ENCODE assay signal across 8 mouse cellular contexts in the genomic region with DNA sequence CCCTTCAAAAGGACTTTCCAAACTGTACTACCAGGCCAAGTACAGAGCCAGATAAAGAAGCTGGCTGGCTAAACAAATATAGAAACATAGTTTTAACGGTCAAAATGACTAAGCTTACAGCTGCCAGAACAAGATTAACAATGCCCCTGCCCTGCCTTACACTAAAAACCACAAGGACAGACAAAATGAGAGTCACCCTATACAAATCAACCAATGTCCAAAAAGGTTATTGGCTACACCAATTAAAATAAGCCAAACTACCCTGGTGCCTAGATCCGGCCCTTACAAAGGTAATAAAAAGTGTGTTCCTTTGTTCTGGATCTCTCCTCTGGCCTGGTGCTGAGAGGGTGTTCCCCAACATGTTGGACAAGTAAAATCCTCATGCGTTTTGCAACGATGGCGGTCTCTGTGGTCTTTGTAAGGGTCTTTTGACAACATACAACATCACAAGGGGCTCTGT. TPM values are rescaled to one million over a fixed set of nuclear protein-coding genes. Genes with fewer than 3 reads are reported as not detected.
DNase-seq lines count a peak whose midpoint lies in the region; ATAC-seq and TF ChIP-seq lines count a peak whose summit lies in the region.

No protein-coding gene starts in this region.

- no peaks in the 10 kb centered on the region for H3K27me3 ChIP-seq in lung, embryonic 16.5 days (ENCODE audit: control insufficient read depth, insufficient read depth, low read depth, low read length)
- H3K27me3 ChIP-seq in embryonic facial prominence, embryonic 13.5 days = no peaks in the 10 kb centered on the region
- H3K27me3 ChIP-seq in hindbrain, postnatal 0 days (ENCODE audit: insufficient read depth, low read length) = no peaks in the 10 kb centered on the region
- H3K27me3 ChIP-seq in neural tube, embryonic 12.5 days (replicated peaks) = no peaks in the 10 kb centered on the region

- H3K4me1 ChIP-seq in lung, embryonic 16.5 days (replicated peaks; ENCODE audit: control insufficient read depth, insufficient read depth, low read length) = no peaks in the 10 kb centered on the region
- H3K4me1 ChIP-seq in embryonic facial prominence, embryonic 13.5 days = no peaks in the 10 kb centered on the region
- no peaks in the 10 kb centered on the region for H3K4me1 ChIP-seq in hindbrain, postnatal 0 days (ENCODE audit: insufficient read depth, low read length)
- no peaks in the 10 kb centered on the region for H3K4me1 ChIP-seq in neural tube, embryonic 12.5 days

- H3K4me2 ChIP-seq in lung, embryonic 16.5 days (ENCODE audit: low read depth, low read length) = peak overlapping the region; percentile 59
- peak overlapping the region; percentile 65 for H3K4me2 ChIP-seq in embryonic facial prominence, embryonic 13.5 days
- H3K4me2 ChIP-seq in hindbrain, postnatal 0 days (ENCODE audit: low read depth, low read length) = peak overlapping the region; percentile 67
- peak overlapping the region; percentile 55 for H3K4me2 ChIP-seq in neural tube, embryonic 12.5 days (replicated peaks)

- no peak for DNase-seq in lung, postnatal 36 days
- DNase-seq in hindbrain, postnatal 0 days (ENCODE audit: low spot score) = no peak
- DNase-seq in yolk sac, embryonic 10.5 days (ENCODE audit: low spot score) = no peak
- DNase-seq in layer of hippocampus, adult 18-20 months (ENCODE audit: low spot score in 2 of 2) = no peak
- no peak for DNase-seq in ovary, adult 18-20 months (ENCODE audit: low spot score)

- no peak overlapping the region for H3K9ac ChIP-seq in lung, embryonic 16.5 days (ENCODE audit: low read length)
- H3K9ac ChIP-seq in embryonic facial prominence, embryonic 13.5 days = no peak overlapping the region
- no peak overlapping the region for H3K9ac ChIP-seq in hindbrain, postnatal 0 days (replicated peaks; ENCODE audit: low read length)
- H3K9ac ChIP-seq in neural tube, embryonic 12.5 days = no peak overlapping the region

- H3K9me3 ChIP-seq in lung, embryonic 16.5 days (ENCODE audit: control insufficient read depth, low read length) = no peaks in the 10 kb centered on the region
- H3K9me3 ChIP-seq in embryonic facial prominence, embryonic 13.5 days = no peaks in the 10 kb centered on the region
- H3K9me3 ChIP-seq in hindbrain, postnatal 0 days (ENCODE audit: low read length) = no peaks in the 10 kb centered on the region
- H3K9me3 ChIP-seq in neural tube, embryonic 12.5 days = no peaks in the 10 kb centered on the region

- H3K4me3 ChIP-seq in lung, embryonic 16.5 days (ENCODE audit: low read length) = peak overlapping the region; percentile 71
- H3K4me3 ChIP-seq in embryonic facial prominence, embryonic 13.5 days = peak overlapping the region; percentile 74
- H3K4me3 ChIP-seq in hindbrain, postnatal 0 days (ENCODE audit: low read length) = peak overlapping the region; percentile 81
- peak overlapping the region; percentile 74; the same call in 1 of the 2 replicates for H3K4me3 ChIP-seq in neural tube, embryonic 12.5 days

- ATAC-seq in lung, embryonic 16.5 days (ENCODE audit: low read depth) = no peak
- ATAC-seq in embryonic facial prominence, embryonic 13.5 days (ENCODE audit: insufficient number of reproducible peaks, insufficient read depth, low FRiP score, low TSS enrichment, low read depth) = no peak
- no peak for ATAC-seq in hindbrain, postnatal 0 days
- no peak for ATAC-seq in neural tube, embryonic 12.5 days (ENCODE audit: low FRiP score, low read depth)

- TF ChIP-seq CTCF in hindbrain, postnatal 0 days (IDR thresholded peaks at IDR 0.05; ENCODE audit: low read depth) = no peak

- 93% methylated on average over 5 of the region's 5 CpGs for WGBS in lung, embryonic 16.5 days
- WGBS in embryonic facial prominence, embryonic 13.5 days = 96% methylated on average over 5 of the region's 5 CpGs
- 95% methylated on average over 5 of the region's 5 CpGs for WGBS in hindbrain, postnatal 0 days
- WGBS in neural tube, embryonic 12.5 days = 94% methylated on average over 5 of the region's 5 CpGs

- H3K27ac ChIP-seq in lung, embryonic 16.5 days (ENCODE audit: low read length) = peak overlapping the region; percentile 97
- peak overlapping the region; percentile 99 for H3K27ac ChIP-seq in embryonic facial prominence, embryonic 13.5 days
- H3K27ac ChIP-seq in hindbrain, postnatal 0 days = peak overlapping the region; percentile 99
- H3K27ac ChIP-seq in neural tube, embryonic 12.5 days = no peak overlapping the region

- H3K36me3 ChIP-seq in lung, embryonic 16.5 days (ENCODE audit: control insufficient read depth, insufficient read depth, low read length) = no peaks in the 10 kb centered on the region
- H3K36me3 ChIP-seq in embryonic facial prominence, embryonic 13.5 days = no peaks in the 10 kb centered on the region
- no peaks in the 10 kb centered on the region for H3K36me3 ChIP-seq in hindbrain, postnatal 0 days (ENCODE audit: insufficient read depth, low read length)
- no peaks in the 10 kb centered on the region for H3K36me3 ChIP-seq in neural tube, embryonic 12.5 days

RNA-seq across cellular contexts. Expression of gene Zfp882, which starts 0.6 kb away (rescaled TPM):
- polyA plus RNA-seq in lung, embryonic 16.5 days (2015; fragmentation: Nextera tagmentation; extraction: Ambion mirVana) = 5.4 and 6.0 TPM in 2 replicates
- 8.9 and 10.2 TPM in 2 replicates for polyA plus RNA-seq in embryonic facial prominence, embryonic 13.5 days (2015; fragmentation: Nextera tagmentation; extraction: Ambion mirVana)
- total RNA-seq in hindbrain, postnatal 0 days (2014; rRNA removed) = 7.9 and 11.5 TPM in 2 replicates
- polyA plus RNA-seq in hindbrain, postnatal 0 days (2015; fragmentation: Nextera tagmentation; extraction: Ambion mirVana) = 7.4 and 7.9 TPM in 2 replicates
- 11.3 and 12.4 TPM in 2 replicates for polyA plus RNA-seq in neural tube, embryonic 12.5 days (2016; fragmentation: Nextera tagmentation; extraction: Ambion mirVana)
- total RNA-seq in layer of hippocampus, adult 18-20 months (2021) = 10 to 100 TPM; 15.2 to 16.2 TPM

RNA-seq across cellular contexts. Expression of gene Zfp617, which starts 0.6 kb away (rescaled TPM):
- polyA plus RNA-seq in lung, embryonic 16.5 days (2015; fragmentation: Nextera tagmentation; extraction: Ambion mirVana) = 22.0 and 24.6 TPM in 2 replicates
- polyA plus RNA-seq in embryonic facial prominence, embryonic 13.5 days (2015; fragmentation: Nextera tagmentation; extraction: Ambion mirVana) = 25.9 and 28.1 TPM in 2 replicates
- 15.9 and 18.0 TPM in 2 replicates for total RNA-seq in hindbrain, postnatal 0 days (2014; rRNA removed)
- 21.8 and 24.4 TPM in 2 replicates for polyA plus RNA-seq in hindbrain, postnatal 0 days (2015; fragmentation: Nextera tagmentation; extraction: Ambion mirVana)
- 30.6 and 33.8 TPM in 2 replicates for polyA plus RNA-seq in neural tube, embryonic 12.5 days (2016; fragmentation: Nextera tagmentation; extraction: Ambion mirVana)
- total RNA-seq in layer of hippocampus, adult 18-20 months (2021) = 10 to 100 TPM; 24.5 to 26.0 TPM

RNA-seq across cellular contexts. Expression of gene Zfp709, which starts 26.0 kb away (rescaled TPM):
- 6.2 and 7.2 TPM in 2 replicates for polyA plus RNA-seq in lung, embryonic 16.5 days (2015; fragmentation: Nextera tagmentation; extraction: Ambion mirVana)
- 7.7 and 8.4 TPM in 2 replicates for polyA plus RNA-seq in embryonic facial prominence, embryonic 13.5 days (2015; fragmentation: Nextera tagmentation; extraction: Ambion mirVana)
- 3.7 and 4.2 TPM in 2 replicates for total RNA-seq in hindbrain, postnatal 0 days (2014; rRNA removed)
- 4.3 and 6.3 TPM in 2 replicates for polyA plus RNA-seq in hindbrain, postnatal 0 days (2015; fragmentation: Nextera tagmentation; extraction: Ambion mirVana)
- polyA plus RNA-seq in neural tube, embryonic 12.5 days (2016; fragmentation: Nextera tagmentation; extraction: Ambion mirVana) = 6.0 TPM in 2 replicates
- 10 to 100 TPM; 11.5 to 11.6 TPM for total RNA-seq in layer of hippocampus, adult 18-20 months (2021)

RNA-seq across cellular contexts. Expression of gene Zfp961, which starts 43.0 kb away (rescaled TPM):
- polyA plus RNA-seq in lung, embryonic 16.5 days (2015; fragmentation: Nextera tagmentation; extraction: Ambion mirVana) = 22.4 and 24.4 TPM in 2 replicates
- 18.9 and 21.3 TPM in 2 replicates for polyA plus RNA-seq in embryonic facial prominence, embryonic 13.5 days (2015; fragmentation: Nextera tagmentation; extraction: Ambion mirVana)
- total RNA-seq in hindbrain, postnatal 0 days (2014; rRNA removed) = 23.8 and 24.8 TPM in 2 replicates
- polyA plus RNA-seq in hindbrain, postnatal 0 days (2015; fragmentation: Nextera tagmentation; extraction: Ambion mirVana) = 11.0 and 14.6 TPM in 2 replicates
- polyA plus RNA-seq in neural tube, embryonic 12.5 days (2016; fragmentation: Nextera tagmentation; extraction: Ambion mirVana) = 15.1 and 16.0 TPM in 2 replicates
- 10 to 100 TPM; 16.7 to 20.0 TPM for total RNA-seq in layer of hippocampus, adult 18-20 months (2021)
